Mouse (Mus musculus) heart, adult 2 months (tissue): ENCODE results near the gene Apobec2.

Experiments
- CTCF ChIP-seq: fragments of 200-600 bp; IDR thresholded peaks from 2 replicates; pipeline ENCODE4 v1.8.1; 2022; ENCODE audit warnings: antibody characterized with exemption, mild to moderate bottlenecking, moderate library complexity
- EP300 ChIP-seq: fragments of 200-500 bp; IDR thresholded peaks from 2 replicates; pipeline ENCODE4 v1.6.1; 2011; ENCODE audit warnings: low read depth, low read length, control low read depth; ENCODE audit not compliant: insufficient read depth
- POLR2A ChIP-seq: fragments of 200-500 bp; IDR thresholded peaks from 2 replicates; pipeline ENCODE4 v1.6.1; 2011; ENCODE audit warnings: mild to moderate bottlenecking, low read depth, low read length, control low read depth; ENCODE audit not compliant: insufficient read depth

DNA sequence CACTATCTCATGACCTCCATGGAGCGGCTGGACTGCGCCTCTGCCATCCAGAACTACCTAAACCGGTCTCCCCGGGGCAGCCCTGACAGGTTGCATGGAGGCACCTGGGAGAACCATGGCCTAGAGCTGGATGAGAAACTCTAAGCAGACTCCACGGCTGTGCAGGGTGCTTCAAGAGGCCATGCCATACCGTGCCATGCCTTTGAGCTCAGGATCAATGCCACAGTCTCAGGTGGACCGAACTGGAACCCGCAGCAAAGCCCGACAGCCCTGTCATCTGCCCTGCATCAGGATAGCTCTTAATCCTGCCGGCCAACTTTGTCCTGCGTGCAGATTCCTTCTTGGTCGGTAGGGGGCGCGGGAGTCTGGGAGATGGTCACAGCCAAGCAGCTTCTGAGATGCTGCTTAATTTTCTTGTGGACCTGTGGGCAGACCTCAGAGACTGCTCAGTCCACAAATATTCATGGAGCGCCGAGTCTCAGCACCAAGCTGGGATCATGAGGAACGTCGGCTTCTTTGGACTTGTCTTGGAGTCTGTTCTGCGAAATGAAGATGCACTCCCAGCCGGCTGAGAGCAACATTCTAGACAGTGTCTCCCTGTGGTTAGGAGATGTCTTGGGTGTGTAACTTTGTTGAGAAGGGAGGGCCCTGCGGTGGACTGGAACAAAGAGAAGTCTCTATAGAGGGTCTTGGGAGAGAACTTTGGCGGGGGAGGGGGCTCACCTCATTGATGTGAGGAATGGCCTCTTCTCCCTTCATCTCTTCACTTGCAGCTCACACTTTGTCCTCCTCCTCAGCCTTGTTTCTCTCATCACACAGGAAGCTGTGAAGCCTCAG lies 34.9 kb upstream of the Apobec2 start:
- TF ChIP-seq CTCF (peak; percentile 96), POLR2A (no peak), EP300 (0 out of 2 replicates have a peak, but pooled peaks have one; percentile 69)
